Mouse (Mus musculus) heart, postnatal 0 days (tissue): Measurements from ENCODE around the gene Ppil1.

ENCODE experiments used
- CTCF ChIP-seq: IDR thresholded peaks from 2 replicates; pipeline ENCODE4 v1.5.1; 2016; ENCODE audit warnings: antibody characterized with exemption, control low read depth, low read depth
- EP300 ChIP-seq: IDR thresholded peaks from 2 replicates; pipeline ENCODE4 v1.6.1; 2016; ENCODE audit warnings: antibody characterized with exemption, low read depth

DNA sequence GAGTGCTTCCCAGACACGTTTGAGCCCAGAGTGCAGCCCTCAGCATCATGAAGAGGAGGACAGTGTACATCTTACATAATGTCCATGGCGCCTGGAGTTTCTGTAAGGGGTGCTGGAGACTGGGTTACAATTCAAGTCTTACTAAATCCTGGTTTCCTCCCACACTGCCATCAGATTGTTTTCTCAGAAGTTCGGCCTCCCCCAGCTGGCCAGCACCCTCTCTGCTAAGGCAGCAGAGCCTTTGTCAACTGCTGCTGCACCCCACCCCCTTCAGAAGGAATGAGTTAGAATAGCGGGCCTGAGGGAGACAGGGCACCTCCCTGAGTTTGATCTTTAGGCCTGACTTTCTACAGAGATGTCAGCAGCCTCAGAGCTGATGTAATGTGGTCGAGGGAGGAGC lies 38.2 kb upstream of the Ppil1 start:
- TF ChIP-seq CTCF (no peak), EP300 (no peak)
